Mouse (Mus musculus) pancreas, adult 10 weeks (tissue): ENCODE data around the gene Tha1. TPM values are rescaled to one million over a fixed set of nuclear protein-coding genes. Genes with fewer than 3 reads are reported as not detected.

ENCODE experiments used
- polyA plus RNA-seq: library from polyadenylated mRNA; stranded (reverse); fragments of 350-450 nt; fragmentation: Illumina TruSeq; extraction: RNeasy Lipid Tissue Mini Kit (QIAGEN cat#74804); gene quantifications from one replicate; pipeline ENCODE4 v1.2.3, GENCODE M21; 2015; ENCODE audit warnings: low read depth, low replicate concordance; ENCODE audit not compliant: insufficient read depth

Tha1 gene
- polyA plus RNA-seq, result 8.0 TPM

GRCm38 (mm10) chr11:117872861-117873608, at the start of gene Tha1:
TSS of gene Tha1 (minus strand) at chr11:117873481.

DNA sequence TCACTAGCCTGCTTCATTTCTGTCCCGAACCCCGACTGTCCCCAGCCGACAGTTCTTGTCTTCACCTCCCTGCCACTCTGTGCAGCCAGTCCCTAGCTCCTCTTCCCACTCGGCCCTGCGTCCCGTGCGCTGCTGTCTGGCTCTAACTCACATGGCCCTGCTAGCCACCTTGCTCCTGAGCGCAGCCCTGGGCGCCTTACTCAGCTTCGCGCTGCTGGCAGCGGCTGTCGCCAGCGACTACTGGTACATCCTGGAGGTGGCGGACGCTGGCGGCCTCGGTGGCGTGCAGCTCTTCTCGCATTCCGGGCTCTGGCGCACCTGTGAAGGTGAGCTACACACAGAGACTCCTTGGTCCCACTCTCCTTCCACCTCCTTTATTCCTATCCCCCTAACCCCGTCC, 12.7 kb downstream of the Tha1 start, which contains the start of gene Tmem235:
Tmem235 (plus strand) TSS at position 152 of the 400 bp plus-strand sequence.

DNA sequence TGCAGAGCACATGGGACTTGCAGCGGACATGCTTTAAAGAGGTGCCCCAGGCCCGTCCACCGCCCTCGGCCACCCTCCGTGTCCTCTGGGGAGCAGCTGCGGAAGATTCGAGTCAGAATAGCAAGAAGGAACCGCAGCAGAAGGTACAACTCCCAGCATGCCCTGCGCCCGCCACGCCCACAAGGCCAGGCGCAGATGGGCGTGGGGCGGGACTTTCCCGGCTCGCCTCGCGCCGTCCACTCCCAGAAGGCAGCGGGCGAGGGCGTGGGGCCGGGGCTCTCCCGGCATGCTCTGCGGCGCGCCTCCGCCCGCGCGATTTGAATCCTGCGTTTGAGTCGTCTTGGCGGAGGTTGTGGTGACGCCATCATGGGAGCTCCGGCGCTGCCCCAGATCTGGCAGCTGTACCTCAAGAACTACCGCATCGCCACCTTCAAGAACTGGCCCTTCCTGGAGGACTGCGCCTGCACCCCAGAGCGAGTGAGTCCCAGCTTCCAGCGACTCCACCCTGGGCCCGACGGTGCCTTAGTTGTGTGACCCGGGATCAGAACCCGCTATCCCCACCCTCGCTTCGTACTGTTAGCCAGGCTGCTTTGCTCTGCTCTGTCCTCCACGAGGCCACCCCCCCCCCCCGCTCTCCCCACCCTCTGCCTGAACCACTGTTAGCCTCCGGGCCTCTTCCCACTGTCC, 24.2 kb downstream of the Tha1 start, which contains the start of gene Birc5:
Birc5 (plus strand) TSS at position 267 of the 687 bp plus-strand sequence.

GRCm38 (mm10) chr11:117825333-117826101, 47.8 kb downstream of the Tha1 start, which contains the start of the genes Afmid and Tk1:
TSS of gene Afmid (plus strand) at chr11:117825924.
TSS of gene Tk1 (minus strand) at chr11:117826092.

Other genes starting within 250 kb of the Tha1 start
- gene Tnrc6c, start 219.2 kb downstream of the Tha1 start, polyA plus RNA-seq, result 6.8 TPM
- gene Tmc8, start 91.4 kb downstream of the Tha1 start, polyA plus RNA-seq, result 1.0 TPM
- 24.3 TPM for gene Tmc6, start 91.3 kb downstream of the Tha1 start, polyA plus RNA-seq
- gene 6030468B19Rik, start 75.8 kb downstream of the Tha1 start, polyA plus RNA-seq, result not detected
- gene Gm20708, start 63.8 kb downstream of the Tha1 start, polyA plus RNA-seq, result 2.9 TPM
- gene Syngr2, start 63.8 kb downstream of the Tha1 start, polyA plus RNA-seq, result 46.4 TPM
- 2.0 TPM for gene Afmid, start 47.6 kb downstream of the Tha1 start, polyA plus RNA-seq
- not detected for gene Tk1, start 47.4 kb downstream of the Tha1 start, polyA plus RNA-seq
- not detected for gene Birc5, start 24.2 kb downstream of the Tha1 start, polyA plus RNA-seq
- not detected for gene Tmem235, start 12.7 kb downstream of the Tha1 start, polyA plus RNA-seq
- gene Socs3, start 96.6 kb upstream of the Tha1 start, polyA plus RNA-seq, result 4.4 TPM
- gene Pgs1, start 112.8 kb upstream of the Tha1 start, polyA plus RNA-seq, result 8.8 TPM